Mouse (Mus musculus) heart, embryonic 11.5 days (tissue): Measurements from ENCODE around the gene Nfatc3. TPM values are rescaled to one million over a fixed set of nuclear protein-coding genes. Genes with fewer than 3 reads are reported as not detected.

Experiments
- ATAC-seq: fragments of 200-750 bp; cut with Nextera tagmentation; replicated peaks from 2 replicates; pipeline ENCODE4 v1.8.0; 2017; ENCODE audit warnings: moderate library complexity; ENCODE audit not compliant: insufficient number of reproducible peaks, low FRiP score, low TSS enrichment
- H3K27ac ChIP-seq: fragments of 300-500 bp; sonication (generic); 2 replicates; pipeline ENCODE4 v1.5.1; 2014; ENCODE audit warnings: mild to moderate bottlenecking, low read depth, low read length
- H3K27me3 ChIP-seq: fragments of 300-500 bp; sonication (generic); 2 replicates; pipeline ENCODE4 v1.6.1; 2014; ENCODE audit warnings: mild to moderate bottlenecking, low read length, mixed read lengths; ENCODE audit not compliant: control insufficient read depth, insufficient read depth
- H3K36me3 ChIP-seq: fragments of 300-500 bp; sonication (generic); 2 replicates; pipeline ENCODE4 v1.6.1; 2014; ENCODE audit warnings: mild to moderate bottlenecking, low read length, moderate library complexity, mixed read lengths; ENCODE audit not compliant: control insufficient read depth, insufficient read depth
- H3K4me1 ChIP-seq: fragments of 300-500 bp; sonication (generic); 2 replicates; pipeline ENCODE4 v1.6.1; 2014; ENCODE audit warnings: low read length; ENCODE audit not compliant: control insufficient read depth, insufficient read depth
- H3K4me2 ChIP-seq: fragments of 300-500 bp; sonication (generic); 2 replicates; pipeline ENCODE4 v1.6.1; 2014; ENCODE audit warnings: mild to moderate bottlenecking, moderate library complexity
- H3K4me3 ChIP-seq: fragments of 300-500 bp; sonication (generic); 2 replicates; pipeline ENCODE4 v1.5.1; 2014; ENCODE audit warnings: low read depth, low read length
- H3K9ac ChIP-seq: fragments of 300-500 bp; sonication (generic); 2 replicates; pipeline ENCODE4 v1.6.1; 2014; ENCODE audit warnings: mild to moderate bottlenecking, low read depth, low read length, moderate library complexity
- H3K9me3 ChIP-seq: fragments of 300-500 bp; sonication (generic); replicated peaks from 2 replicates; pipeline ENCODE4 v1.6.1; 2016; ENCODE audit warnings: low read length; ENCODE audit not compliant: control insufficient read depth
- WGBS: fragments of 180-500 bp; shearing (Covaris S2); extraction: QIAGEN DNeasy Blood & Tissue Kit; methylation state at CpG from one replicate; pipeline ENCODE4 v1.1.7; 2014; ENCODE audit not compliant: insufficient replicate concordance; 5-methylcytosine and 5-hydroxymethylcytosine counted together
- polyA plus RNA-seq: library from polyadenylated mRNA; unstranded; fragments of >200 nt; fragmentation: Nextera tagmentation; extraction: Ambion mirVana; gene quantifications from 2 replicates; pipeline ENCODE4 v1.2.1, GENCODE M21; 2014

The Nfatc3 gene
- polyA plus RNA-seq, 1 experiment from 2014 or later: 6.0 TPM

DNA sequence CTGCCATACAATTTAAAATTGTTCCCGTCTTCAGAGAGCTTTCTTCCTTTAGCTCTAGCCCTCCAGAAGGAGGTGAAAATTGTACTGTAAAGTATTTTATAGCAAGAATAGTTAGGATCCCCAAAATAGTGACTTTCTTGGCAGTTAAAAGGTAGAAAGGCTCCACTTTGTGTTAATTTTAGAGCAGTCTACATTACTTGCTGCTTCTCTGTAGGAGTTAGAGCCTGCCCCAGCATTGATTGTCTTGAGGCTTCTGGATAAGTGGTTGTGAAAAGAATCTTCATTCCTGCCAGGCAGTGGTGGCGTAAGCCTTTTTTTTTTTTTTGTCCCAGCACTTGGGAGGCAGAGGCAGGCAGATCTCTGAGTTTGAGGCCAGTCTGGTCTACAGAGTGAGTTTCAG is 8.1 kb downstream of the Nfatc3 start:
- Histone ChIP-seq H3K9me3 (no peaks in the 10 kb centered on the region), H3K9ac (no peak overlapping the region), H3K4me1 (no peaks in the 10 kb centered on the region), H3K27me3 (no peaks in the 10 kb centered on the region), H3K27ac (no peak overlapping the region), H3K4me2 (no peak overlapping the region), H3K36me3 (no peaks in the 10 kb centered on the region), H3K4me3 (no peak overlapping the region)
- 96% methylated on average over 2 of the region's 2 CpGs for WGBS
- ATAC-seq: no peak

DNA sequence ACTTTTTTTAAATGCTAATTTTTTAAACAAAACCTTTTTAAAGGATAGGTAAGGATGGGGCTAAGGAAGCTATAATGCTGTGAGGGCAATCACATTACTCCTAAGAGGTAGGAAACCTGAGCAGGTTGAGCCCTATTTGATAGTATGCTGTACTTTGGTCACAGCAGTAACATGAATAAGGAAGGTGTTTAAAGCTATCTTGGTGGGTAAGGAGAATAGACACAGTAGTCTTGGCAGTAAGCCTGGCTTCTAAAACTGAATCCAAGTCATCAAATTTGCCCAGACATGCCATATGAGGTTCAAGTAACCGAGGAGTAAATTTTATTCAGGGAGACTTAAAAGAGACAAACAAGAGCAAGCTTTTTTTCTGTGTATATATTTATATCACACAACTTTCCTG is 10.9 kb downstream of the Nfatc3 start:
- WGBS: 82% methylated on average over 1 of the region's 1 CpGs
- H3K36me3 ChIP-seq: no peaks in the 10 kb centered on the region
- no peaks in the 10 kb centered on the region for H3K27me3 ChIP-seq
- no peak overlapping the region for H3K4me3 ChIP-seq
- no peak overlapping the region for H3K4me2 ChIP-seq
- no peak overlapping the region for H3K27ac ChIP-seq
- no peak for ATAC-seq
- no peak overlapping the region for H3K9ac ChIP-seq
- H3K4me1 ChIP-seq: no peaks in the 10 kb centered on the region
- H3K9me3 ChIP-seq: no peaks in the 10 kb centered on the region

DNA sequence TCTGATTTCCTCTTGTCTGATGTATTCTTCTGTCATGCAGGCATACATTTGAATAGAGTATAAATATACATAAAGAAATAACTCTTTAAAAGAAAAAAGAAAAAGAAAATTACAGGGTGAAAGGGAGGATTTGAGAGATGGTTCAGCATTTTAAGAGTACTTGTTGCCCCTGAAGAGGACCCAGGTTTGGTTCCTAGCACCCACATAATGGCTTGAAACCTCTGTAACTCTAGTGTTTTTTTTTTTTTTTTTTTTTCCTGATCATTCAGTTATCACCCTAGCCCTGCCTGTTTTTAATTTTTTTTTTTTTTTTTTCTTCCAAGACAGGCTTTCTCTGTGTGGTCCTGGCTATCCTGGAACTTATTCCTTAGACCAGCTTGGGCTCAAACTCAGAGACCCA is 13.5 kb downstream of the Nfatc3 start:
- Histone ChIP-seq H3K4me3 (no peak overlapping the region), H3K4me2 (no peak overlapping the region), H3K36me3 (no peaks in the 10 kb centered on the region), H3K27me3 (no peaks in the 10 kb centered on the region), H3K9me3 (no peaks in the 10 kb centered on the region; the same call in 1 of the 2 replicates), H3K27ac (no peak overlapping the region), H3K4me1 (no peaks in the 10 kb centered on the region), H3K9ac (no peak overlapping the region)
- ATAC-seq: no peak

DNA sequence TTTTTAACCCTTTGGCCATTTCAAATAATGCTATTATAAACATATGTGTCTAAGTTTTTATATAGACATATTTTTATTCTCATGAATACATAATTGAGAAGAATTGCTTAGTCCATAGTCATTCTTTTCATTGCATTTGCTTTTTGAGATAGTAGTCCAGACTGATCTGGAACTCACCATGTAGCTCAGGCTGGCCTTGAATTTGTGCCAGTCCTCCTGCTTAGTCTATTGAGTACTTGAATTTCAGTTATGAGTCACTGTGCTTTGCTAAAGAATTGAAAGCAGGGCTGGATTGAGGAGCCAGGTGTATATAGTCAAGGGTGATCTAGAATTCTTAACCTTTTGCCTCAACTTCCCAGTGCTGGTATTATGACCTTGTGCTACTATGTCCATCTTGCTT is 15.6 kb downstream of the Nfatc3 start:
- no peak for ATAC-seq
- Histone ChIP-seq H3K4me1 (no peaks in the 10 kb centered on the region), H3K4me3 (no peak overlapping the region), H3K36me3 (0 out of 2 replicates have a peak, but pooled peaks cover 2% of the 10 kb centered on the region), H3K27me3 (no peaks in the 10 kb centered on the region), H3K9ac (no peak overlapping the region), H3K9me3 (no peaks in the 10 kb centered on the region; the same call in 1 of the 2 replicates), H3K4me2 (no peak overlapping the region), H3K27ac (no peak overlapping the region)

DNA sequence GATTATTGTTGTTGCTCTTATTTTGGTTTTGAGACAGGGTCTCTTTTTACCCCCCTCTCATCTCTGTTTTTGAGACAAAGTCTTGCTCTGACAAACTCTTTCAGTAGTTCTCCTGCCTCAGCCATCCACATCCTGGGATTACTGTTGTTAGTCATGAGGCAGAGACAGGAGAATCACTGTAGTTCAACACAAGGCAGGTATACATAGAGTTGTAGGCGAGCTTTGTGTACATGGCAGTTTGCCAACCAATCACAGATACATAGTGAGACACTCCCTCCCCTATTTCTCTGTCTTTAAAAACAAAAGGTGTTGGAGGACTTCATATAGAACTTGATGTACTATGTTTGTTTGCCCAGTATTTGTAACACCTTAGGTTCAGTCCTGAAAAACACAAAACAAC is 16.0 kb downstream of the Nfatc3 start:
- Histone ChIP-seq H3K9ac (no peak overlapping the region), H3K9me3 (no peaks in the 10 kb centered on the region; the same call in 1 of the 2 replicates), H3K4me1 (no peaks in the 10 kb centered on the region), H3K36me3 (0 out of 2 replicates have a peak, but pooled peaks cover 2% of the 10 kb centered on the region), H3K4me3 (no peak overlapping the region), H3K4me2 (no peak overlapping the region), H3K27me3 (no peaks in the 10 kb centered on the region), H3K27ac (no peak overlapping the region)
- ATAC-seq: no peak
- WGBS: 79% methylated on average over 1 of the region's 1 CpGs

DNA sequence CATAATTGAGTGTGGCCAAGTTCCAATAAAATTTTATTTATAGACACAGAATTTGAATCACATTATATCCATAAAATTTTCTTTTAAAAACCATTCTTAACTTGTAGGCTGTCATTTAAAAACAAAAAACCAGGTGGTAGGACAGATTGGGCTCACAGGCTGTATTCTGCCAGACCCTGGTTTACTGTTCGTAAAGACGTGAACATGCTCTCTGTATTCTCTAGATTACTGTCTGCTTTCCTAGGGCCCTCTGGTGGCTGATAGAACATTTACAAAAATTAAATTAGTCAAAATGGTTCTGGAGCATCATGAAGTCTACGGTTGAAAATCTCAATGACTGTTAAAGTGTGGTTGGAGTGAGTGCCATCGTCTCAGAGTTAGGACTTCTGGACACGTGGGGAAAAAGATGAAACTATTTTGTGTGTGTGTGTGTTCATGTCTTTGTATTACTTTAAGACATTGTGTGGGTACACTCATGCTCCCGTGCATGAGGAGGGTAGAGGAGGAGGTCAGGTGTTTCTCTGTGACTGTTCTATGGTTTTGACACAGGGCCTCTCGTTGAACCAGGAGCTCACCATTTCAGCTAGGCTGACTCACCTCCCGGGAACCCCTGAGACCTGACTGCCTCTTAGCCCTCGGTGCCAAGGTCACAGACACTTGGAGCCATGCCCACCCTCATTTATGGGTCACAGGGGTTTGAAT is 16.7 kb downstream of the Nfatc3 start:
- H3K4me1 ChIP-seq: no peaks in the 10 kb centered on the region
- ATAC-seq: no peak
- no peak overlapping the region for H3K27ac ChIP-seq
- no peak overlapping the region for H3K9ac ChIP-seq
- no peaks in the 10 kb centered on the region; the same call in 1 of the 2 replicates for H3K9me3 ChIP-seq
- no peaks in the 10 kb centered on the region for H3K27me3 ChIP-seq
- 0 out of 2 replicates have a peak, but pooled peaks cover 2% of the 10 kb centered on the region for H3K36me3 ChIP-seq
- H3K4me3 ChIP-seq: no peak overlapping the region
- H3K4me2 ChIP-seq: no peak overlapping the region
- WGBS: 77% methylated on average over 9 of the region's 9 CpGs

DNA sequence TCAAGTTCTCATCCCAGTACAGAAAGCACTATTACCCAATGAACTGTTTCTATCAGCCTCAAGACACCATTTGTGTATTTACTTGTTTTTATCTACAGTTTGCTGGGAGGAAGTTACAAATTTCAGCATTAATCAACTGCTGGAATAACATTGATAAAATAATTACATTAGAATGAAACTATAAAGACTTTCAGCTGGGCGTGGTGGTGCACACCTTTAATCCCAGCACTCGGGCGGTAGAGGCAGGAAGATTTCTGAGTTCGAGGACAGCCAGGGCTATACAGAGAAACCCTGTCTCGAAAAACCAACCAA is 17.2 kb downstream of the Nfatc3 start:
- ATAC-seq: no peak
- H3K36me3 ChIP-seq: 0 out of 2 replicates have a peak, but pooled peaks cover 2% of the 10 kb centered on the region
- no peak overlapping the region for H3K4me2 ChIP-seq
- H3K9me3 ChIP-seq: no peaks in the 10 kb centered on the region; the same call in 1 of the 2 replicates
- no peaks in the 10 kb centered on the region for H3K4me1 ChIP-seq
- 93% methylated on average over 5 of the region's 5 CpGs for WGBS
- H3K9ac ChIP-seq: no peak overlapping the region
- H3K27ac ChIP-seq: no peak overlapping the region
- no peak overlapping the region for H3K4me3 ChIP-seq
- no peaks in the 10 kb centered on the region for H3K27me3 ChIP-seq

DNA sequence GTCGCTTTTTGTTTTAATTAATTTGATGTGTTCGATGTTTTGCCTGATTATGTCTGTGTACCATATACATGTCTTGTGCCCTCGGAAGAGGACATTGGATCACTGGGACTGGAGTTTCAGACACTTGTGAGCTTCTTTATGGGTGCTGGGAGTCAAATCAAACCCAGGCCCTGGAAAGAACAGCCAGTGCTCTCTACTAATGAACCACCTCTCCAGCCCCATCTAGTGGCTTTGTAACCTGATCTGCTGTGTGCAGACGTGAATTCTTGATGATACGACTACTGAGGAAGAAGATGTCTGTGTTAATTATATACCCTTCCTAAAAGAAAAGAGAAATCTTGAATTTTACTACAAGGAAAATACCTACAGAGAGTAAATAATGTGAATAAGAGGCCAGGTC is 18.0 kb downstream of the Nfatc3 start:
- Histone ChIP-seq H3K9me3 (no peaks in the 10 kb centered on the region; the same call in 1 of the 2 replicates), H3K36me3 (0 out of 2 replicates have a peak, but pooled peaks cover 2% of the 10 kb centered on the region), H3K27me3 (no peaks in the 10 kb centered on the region), H3K9ac (no peak overlapping the region), H3K27ac (no peak overlapping the region), H3K4me1 (no peaks in the 10 kb centered on the region), H3K4me2 (no peak overlapping the region), H3K4me3 (no peak overlapping the region)
- no peak for ATAC-seq
- WGBS: 82% methylated on average over 5 of the region's 5 CpGs

DNA sequence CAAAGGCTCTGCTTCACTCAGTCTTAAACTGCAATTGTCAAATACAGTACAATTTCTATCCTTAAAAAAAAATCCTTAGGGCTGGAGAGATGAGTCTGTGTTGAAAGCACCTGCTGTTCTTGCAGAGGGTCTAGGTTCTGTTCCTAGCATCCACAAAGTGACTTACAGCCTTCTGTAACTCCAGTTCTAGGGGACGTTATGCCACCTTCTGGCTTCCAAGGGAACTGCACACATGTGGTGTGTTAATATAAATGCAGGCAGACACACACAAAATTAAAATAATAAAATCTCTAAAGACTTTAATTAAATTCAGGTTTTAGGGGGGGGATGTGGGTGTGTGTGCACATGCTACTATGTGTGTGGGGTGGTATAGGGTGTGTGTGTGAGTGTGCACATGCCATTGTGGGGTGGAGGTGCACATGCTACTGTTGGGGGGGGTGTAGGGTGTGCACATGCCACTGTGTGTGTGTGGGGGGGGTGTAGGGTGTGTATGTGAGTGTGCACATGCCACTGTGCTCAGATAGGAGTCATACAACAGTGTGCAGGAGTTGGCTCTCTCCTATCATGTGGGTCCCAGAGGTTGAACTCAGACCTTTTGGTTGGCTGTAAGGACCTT is 18.9 kb downstream of the Nfatc3 start:
- Histone ChIP-seq H3K9ac (no peak overlapping the region), H3K27me3 (no peaks in the 10 kb centered on the region), H3K9me3 (no peaks in the 10 kb centered on the region; the same call in 1 of the 2 replicates), H3K27ac (no peak overlapping the region), H3K36me3 (peaks cover 4% of the 10 kb centered on the region), H3K4me2 (no peak overlapping the region), H3K4me3 (no peak overlapping the region), H3K4me1 (no peaks in the 10 kb centered on the region)
- 88% methylated on average over 1 of the region's 1 CpGs for WGBS
- ATAC-seq: 0 out of 2 replicates have a peak, but pooled peaks have one; percentile 42
